Mouse (Mus musculus): Measurements from ENCODE around the gene Cd3e. TPM values are rescaled to one million over a fixed set of nuclear protein-coding genes. Genes with fewer than 3 reads are reported as not detected.
"Not testable (repeated sequence)": the region's sequence is repeated elsewhere in the genome, so short reads cannot be mapped to it uniquely, and the experiment has no call there.

The Cd3e gene
- total RNA-seq, 2 experiments from 2014 or later: not detected

GRCm38 (mm10) chr9:44982531-44982930 lies 26.9 kb downstream of the Cd3e start:
- no peak for DNase-seq (ENCODE audit: low spot score in 2 of 2)
- intact Hi-C loops (cut with DNase I): no loop called here

- no peak for DNase-seq (ENCODE audit: low spot score in 2 of 2)
- intact Hi-C loops (cut with DNase I): no loop called here
Measured at GRCm38 (mm10) chr9:44982081-44982480, 27.3 kb downstream of the Cd3e start.

GRCm38 (mm10) chr9:44981676-44982075 lies 27.8 kb downstream of the Cd3e start, which contains the start of gene Cd3d:
Gene Cd3d, plus strand, starts transcription at chr9:44981786.
- no peak for DNase-seq (ENCODE audit: low spot score in 2 of 2)
- intact Hi-C loops (cut with DNase I): no loop called here

GRCm38 (mm10) chr9:44981104-44981503 lies 28.3 kb downstream of the Cd3e start:
- DNase-seq (ENCODE audit: low spot score in 2 of 2): no peak
- intact Hi-C loops (cut with DNase I): no loop called here

- no peak for DNase-seq (ENCODE audit: low spot score in 2 of 2)
- intact Hi-C loops (cut with DNase I): no loop called here
Measured at GRCm38 (mm10) chr9:44980242-44980641, 29.2 kb downstream of the Cd3e start, which contains the start of gene Cd3g. Gene Cd3g, minus strand, starts transcription at chr9:44980431.

GRCm38 (mm10) chr9:44979806-44980205 lies 29.6 kb downstream of the Cd3e start:
- DNase-seq (ENCODE audit: low spot score in 2 of 2): no peak
- intact Hi-C loops (cut with DNase I): no loop called here

- no peak for DNase-seq (ENCODE audit: low spot score in 2 of 2)
- intact Hi-C loops (cut with DNase I): no loop called here
Measured at GRCm38 (mm10) chr9:44977813-44978212, 31.6 kb downstream of the Cd3e start.

- intact Hi-C loops (cut with DNase I): loop anchor here (5.0 kb wide), 2 partner anchors 88 to 178 kb away; partner anchors contain the start of gene Mpzl3
- no peak for DNase-seq (ENCODE audit: low spot score in 2 of 2)
Measured at GRCm38 (mm10) chr9:44969450-44969849, 40.0 kb downstream of the Cd3e start.

- not testable (repeated sequence) for DNase-seq (ENCODE audit: low spot score in 2 of 2)
- intact Hi-C loops (cut with DNase I): loop anchor here (5.0 kb wide), 2 partner anchors 90 to 180 kb away; partner anchors contain the start of gene Mpzl3
Measured at GRCm38 (mm10) chr9:44967763-44968162, 41.7 kb downstream of the Cd3e start.

- intact Hi-C loops (cut with DNase I): loop anchor here (5.0 kb wide), 2 partner anchors 90 to 180 kb away; partner anchors contain the start of gene Mpzl3
- DNase-seq (ENCODE audit: low spot score in 2 of 2): peak; percentile 56 to 60
Measured at GRCm38 (mm10) chr9:44966815-44967242, 42.6 kb downstream of the Cd3e start.

- DNase-seq (ENCODE audit: low spot score in 2 of 2): no peak
- intact Hi-C loops (cut with DNase I): loop anchor here (5.0 kb wide), 2 partner anchors 91 to 181 kb away; partner anchors contain the start of gene Mpzl3
Measured at GRCm38 (mm10) chr9:44965833-44966466, 43.5 kb downstream of the Cd3e start.

GRCm38 (mm10) chr9:44965126-44965832 lies 44.1 kb downstream of the Cd3e start, which contains the start of gene Ube4a:
Gene Ube4a, minus strand, starts transcription at chr9:44965600.
- intact Hi-C loops (cut with DNase I): loop anchor here (5.0 kb wide), 2 partner anchors 92 to 182 kb away; partner anchors contain the start of gene Mpzl3
- DNase-seq (ENCODE audit: low spot score in 2 of 2): peak; percentile 99

- intact Hi-C loops (cut with DNase I): no loop called here
- DNase-seq (ENCODE audit: low spot score in 2 of 2): no peak
Measured at GRCm38 (mm10) chr9:44954432-44954831, 55.0 kb downstream of the Cd3e start.

Other genes starting within 250 kb of the Cd3e start
- gene Arcn1, start 241.8 kb downstream of the Cd3e start, total RNA-seq (2021): 10 to 100 TPM; 91.2 to 97.7 TPM
- 10 to 100 TPM; 68.2 to 85.5 TPM for gene Ift46, start 241.7 kb downstream of the Cd3e start, total RNA-seq (2021)
- 10 to 100 TPM; 36.5 to 41.3 TPM for gene Tmem25, start 210.3 kb downstream of the Cd3e start, total RNA-seq (2021)
- 1 to 10 TPM in 1 of 2 experiments, under 1 TPM in 1; 0.78 to 1.4 TPM for gene Ttc36, start 206.6 kb downstream of the Cd3e start, total RNA-seq (2021)
- gene Kmt2a, start 128.3 kb downstream of the Cd3e start, total RNA-seq (2021): 10 to 100 TPM; 44.2 to 54.4 TPM
- gene Atp5l, start 88.9 kb downstream of the Cd3e start, total RNA-seq (2021): 100 to 1,000 TPM; 372 to 384 TPM
- 10 to 100 TPM; 77.6 to 79.8 TPM for gene Ube4a, start 44.0 kb downstream of the Cd3e start, total RNA-seq (2021)
- not detected for gene Cd3g, start 29.2 kb downstream of the Cd3e start, total RNA-seq (2021)
- not detected for gene Cd3d, start 27.8 kb downstream of the Cd3e start, total RNA-seq (2021)
- 1 to 10 TPM; 1.2 to 1.9 TPM for gene Mpzl2, start 30.2 kb upstream of the Cd3e start, total RNA-seq (2021)
- gene Mpzl3, start 45.6 kb upstream of the Cd3e start, total RNA-seq (2021): 1 to 10 TPM; 3.7 to 4.1 TPM
- gene Jaml, start 69.6 kb upstream of the Cd3e start, total RNA-seq (2021): under 1 TPM; 0.35 to 0.57 TPM
- 100 to 1,000 TPM; 174 to 177 TPM for gene Scn2b, start 108.2 kb upstream of the Cd3e start, total RNA-seq (2021)
- gene Scn4b, start 128.8 kb upstream of the Cd3e start, total RNA-seq (2021): 10 to 100 TPM; 11.3 to 16.2 TPM
- gene BC049352, start 172.4 kb upstream of the Cd3e start, total RNA-seq (2021): under 1 TPM; 0.55 to 0.66 TPM
- gene Tmprss4, start 194.5 kb upstream of the Cd3e start, total RNA-seq (2021): under 1 TPM in 1 of 2 experiments, not detected in 1; 0.25 TPM

Measured in left cerebral cortex, postnatal 14 days (tissue).